Mouse (Mus musculus): ENCODE results near the gene Ptchd3. TPM values are rescaled to one million over a fixed set of nuclear protein-coding genes. Genes with fewer than 3 reads are reported as not detected.

Gene Ptchd3
- not detected for polyA plus RNA-seq (2017; shearing (Covaris generic))

GRCm38 (mm10) chr11:121829947-121830346 is at the start of gene Ptchd3:
Gene Ptchd3, plus strand, starts transcription at chr11:121830247.

Other genes with a start within 250 kb of the Ptchd3 start
- gene B3gntl1, start 157.1 kb upstream of the Ptchd3 start, polyA plus RNA-seq (2017; shearing (Covaris generic)), result 11.4 TPM
- gene Metrnl, start 128.7 kb upstream of the Ptchd3 start, polyA plus RNA-seq (2017; shearing (Covaris generic)), result 2.0 TPM

Data from CD4-positive, CD25-positive, alpha-beta regulatory T cell (primary cell).